Mouse (Mus musculus): ENCODE results near the gene BC004004. TPM values are rescaled to one million over a fixed set of nuclear protein-coding genes. Genes with fewer than 3 reads are reported as not detected.
A peak's percentile ranks its signal among the peaks of the same experiment; 100 is the strongest.

BC004004 gene
- total and polyA plus RNA-seq, 3 experiments, result 81.8 to 86.3 TPM; not detected in 1

GRCm38 (mm10) chr17:29267931-29268681 lies 482 bp upstream of the BC004004 start:
- peaks cover 0 to 27% of the 10 kb centered on the region in 2 experiments; a peak in 2 of 4 replicates for H3K36me3 ChIP-seq (ENCODE audit: control insufficient read depth in 1 of 2, insufficient read depth in 2 of 2, low read length in 2 of 2)
- no peaks in the 10 kb centered on the region for H3K27me3 ChIP-seq (ENCODE audit: control insufficient read depth in 1 of 2, insufficient read depth in 2 of 2, low read length in 2 of 2)
- peak overlapping the region in 1 of 2 experiments; percentile 40; a peak in 2 of 4 replicates for H3K4me3 ChIP-seq (ENCODE audit: control insufficient read depth in 1 of 2, insufficient read depth in 1 of 2, low read depth in 2 of 2, low read length in 2 of 2)
- H3K9ac ChIP-seq (ENCODE audit: control insufficient read depth, low read depth, low read length, poor library complexity, severe bottlenecking), result peak overlapping the region; percentile 63
- no peaks in the 10 kb centered on the region for H3K9me3 ChIP-seq (replicated peaks; ENCODE audit: insufficient read depth, low read length)
- TF ChIP-seq E2F4 (IDR thresholded peaks at IDR 0.05; ENCODE audit: borderline replicate concordance, low read depth, low read length) (no peak), ZNF384 (IDR thresholded peaks at IDR 0.05; ENCODE audit: low read depth, low read length) (peak; percentile 32; the same call in 1 of the 2 replicates), SIN3A (IDR thresholded peaks at IDR 0.05; ENCODE audit: low read length) (no peak)
- peaks cover 0 to 28% of the 10 kb centered on the region in 2 experiments; a peak in 2 of 4 replicates for H3K4me1 ChIP-seq (ENCODE audit: control insufficient read depth in 1 of 2, insufficient read depth in 2 of 2, low read length in 2 of 2)
- H3K27ac ChIP-seq (ENCODE audit: control insufficient read depth, low read depth, low read length), result peak overlapping the region; percentile 34
- H3K79me2 ChIP-seq (ENCODE audit: control insufficient read depth, insufficient read depth, low read length, poor library complexity), result peaks cover 31% of the 10 kb centered on the region
- no peak for DNase-seq (ENCODE audit: low read depth, low spot score)

- peaks cover 0 to 27% of the 10 kb centered on the region in 2 experiments; a peak in 2 of 4 replicates for H3K4me1 ChIP-seq (ENCODE audit: control insufficient read depth in 1 of 2, insufficient read depth in 2 of 2, low read length in 2 of 2)
Observed at GRCm38 (mm10) chr17:29269349-29269706, 740 bp downstream of the BC004004 start.

GRCm38 (mm10) chr17:29270148-29270698 lies 1.6 kb downstream of the BC004004 start:
- Histone ChIP-seq H3K27me3 (ENCODE audit: control insufficient read depth in 1 of 2, insufficient read depth in 2 of 2, low read length in 2 of 2) (no peaks in the 10 kb centered on the region), H3K79me2 (ENCODE audit: control insufficient read depth, insufficient read depth, low read length, poor library complexity) (peaks cover 17% of the 10 kb centered on the region), H3K9me3 (replicated peaks; ENCODE audit: insufficient read depth, low read length) (no peaks in the 10 kb centered on the region), H3K9ac (ENCODE audit: control insufficient read depth, low read depth, low read length, poor library complexity, severe bottlenecking) (peak overlapping the region; percentile 98; the same call in 1 of the 2 replicates), H3K36me3 (ENCODE audit: control insufficient read depth in 1 of 2, insufficient read depth in 2 of 2, low read length in 2 of 2) (peaks cover 0 to 18% of the 10 kb centered on the region in 2 experiments; a peak in 2 of 4 replicates), H3K4me1 (ENCODE audit: control insufficient read depth in 1 of 2, insufficient read depth in 2 of 2, low read length in 2 of 2) (peaks cover 0 to 19% of the 10 kb centered on the region in 2 experiments; a peak in 2 of 4 replicates), H3K27ac (ENCODE audit: control insufficient read depth, low read depth, low read length) (no peak overlapping the region), H3K4me3 (ENCODE audit: control insufficient read depth in 1 of 2, insufficient read depth in 1 of 2, low read depth in 2 of 2, low read length in 2 of 2) (peak overlapping the region in 1 of 2 experiments; percentile 94; a peak in 2 of 4 replicates)
- no peak for DNase-seq (ENCODE audit: low read depth, low spot score)
- TF ChIP-seq MXI1 (IDR thresholded peaks at IDR 0.05; ENCODE audit: low read depth, low read length) (no peak), E2F4 (IDR thresholded peaks at IDR 0.05; ENCODE audit: borderline replicate concordance, low read depth, low read length) (no peak), CHD2 (IDR thresholded peaks at IDR 0.05; ENCODE audit: low read length) (no peak), TBP (IDR thresholded peaks at IDR 0.05; ENCODE audit: low read depth, low read length) (no peak), TCF12 (IDR thresholded peaks at IDR 0.05; ENCODE audit: low read depth, low read length) (no peak), SIN3A (IDR thresholded peaks at IDR 0.05; ENCODE audit: low read length) (no peak), KAT2A (conservative IDR thresholded peaks at IDR 0.05; ENCODE audit: low read depth, low read length) (no peak), NELFE (IDR thresholded peaks at IDR 0.05; ENCODE audit: low read depth, low read length) (no peak), GATA1 (IDR thresholded peaks at IDR 0.05; ENCODE audit: low read depth, low read length) (no peak), RCOR1 (IDR thresholded peaks at IDR 0.05; ENCODE audit: low read depth, low read length) (no peak), JUND (IDR thresholded peaks at IDR 0.05; ENCODE audit: low read depth, low read length) (no peak), ELF1 (IDR thresholded peaks at IDR 0.05; ENCODE audit: low read depth, low read length) (no peak), RAD21 (IDR thresholded peaks at IDR 0.05; ENCODE audit: low read depth, low read length) (no peak), NRF1 (IDR thresholded peaks at IDR 0.05; ENCODE audit: insufficient read depth, low read depth, low read length, poor library complexity, severe bottlenecking) (no peak)

More at GRCm38 (mm10) chr17:29269349-29269706, 740 bp downstream of the BC004004 start:
- Histone ChIP-seq H3K9ac (ENCODE audit: control insufficient read depth, low read depth, low read length, poor library complexity, severe bottlenecking) (peak overlapping the region; percentile 98), H3K79me2 (ENCODE audit: control insufficient read depth, insufficient read depth, low read length, poor library complexity) (peaks cover 20% of the 10 kb centered on the region), H3K27ac (ENCODE audit: control insufficient read depth, low read depth, low read length) (peak overlapping the region; percentile 82), H3K4me3 (ENCODE audit: control insufficient read depth in 1 of 2, insufficient read depth in 1 of 2, low read depth in 2 of 2, low read length in 2 of 2) (peak overlapping the region; percentile 94 to 97), H3K9me3 (replicated peaks; ENCODE audit: insufficient read depth, low read length) (no peaks in the 10 kb centered on the region), H3K27me3 (ENCODE audit: control insufficient read depth in 1 of 2, insufficient read depth in 2 of 2, low read length in 2 of 2) (no peaks in the 10 kb centered on the region), H3K36me3 (ENCODE audit: control insufficient read depth in 1 of 2, insufficient read depth in 2 of 2, low read length in 2 of 2) (peaks cover 0 to 27% of the 10 kb centered on the region in 2 experiments; a peak in 2 of 4 replicates)
- DNase-seq (ENCODE audit: low read depth, low spot score), result no peak
- no peak for TF ChIP-seq KAT2A (conservative IDR thresholded peaks at IDR 0.05; ENCODE audit: low read depth, low read length)
- TF ChIP-seq HCFC1 (IDR thresholded peaks at IDR 0.05; ENCODE audit: low read depth, low read length), result no peak
- TF ChIP-seq MAFK (IDR thresholded peaks at IDR 0.05; ENCODE audit: borderline replicate concordance, low read depth, low read length), result no peak
- no peak for TF ChIP-seq TBP (IDR thresholded peaks at IDR 0.05; ENCODE audit: low read depth, low read length)
- TF ChIP-seq RAD21 (IDR thresholded peaks at IDR 0.05; ENCODE audit: low read depth, low read length), result no peak
- no peak for TF ChIP-seq NELFE (IDR thresholded peaks at IDR 0.05; ENCODE audit: low read depth, low read length)
- no peak for TF ChIP-seq BHLHE40 (IDR thresholded peaks at IDR 0.05; ENCODE audit: borderline replicate concordance, low read depth, low read length)
- TF ChIP-seq CHD1 (IDR thresholded peaks at IDR 0.05; ENCODE audit: low read depth, low read length), result no peak
- TF ChIP-seq USF1 (IDR thresholded peaks at IDR 0.05; ENCODE audit: low read depth, low read length), result no peak
- peak; percentile 19; the same call in 1 of the 2 replicates for TF ChIP-seq MXI1 (IDR thresholded peaks at IDR 0.05; ENCODE audit: low read depth, low read length)
- no peak for TF ChIP-seq NRF1 (IDR thresholded peaks at IDR 0.05; ENCODE audit: insufficient read depth, low read depth, low read length, poor library complexity, severe bottlenecking)
- TF ChIP-seq POLR2A (IDR thresholded peaks at IDR 0.05; ENCODE audit: control insufficient read depth in 1 of 2, insufficient read depth in 1 of 2, low read depth in 1 of 2, low read length in 2 of 2, poor library complexity in 1 of 2), result no peak; a peak in 1 of 4 replicates
- TF ChIP-seq MAX (IDR thresholded peaks at IDR 0.05; ENCODE audit: low read length), result no peak
- TF ChIP-seq POLR2AphosphoS5 (IDR thresholded peaks at IDR 0.05; ENCODE audit: borderline replicate concordance, low read depth, low read length), result 0 out of 2 replicates have a peak, but pooled peaks have one; percentile 6
- TF ChIP-seq POLR2AphosphoS2 (IDR thresholded peaks at IDR 0.05; ENCODE audit: low read length), result no peak; the same call in 1 of the 2 replicates
- no peak for TF ChIP-seq MAZ (IDR thresholded peaks at IDR 0.05; ENCODE audit: low read depth, low read length)
- TF ChIP-seq SIN3A (IDR thresholded peaks at IDR 0.05; ENCODE audit: low read length), result peak; percentile 6; the same call in 1 of the 2 replicates

Data from MEL (cell line).